In the genomic region with DNA sequence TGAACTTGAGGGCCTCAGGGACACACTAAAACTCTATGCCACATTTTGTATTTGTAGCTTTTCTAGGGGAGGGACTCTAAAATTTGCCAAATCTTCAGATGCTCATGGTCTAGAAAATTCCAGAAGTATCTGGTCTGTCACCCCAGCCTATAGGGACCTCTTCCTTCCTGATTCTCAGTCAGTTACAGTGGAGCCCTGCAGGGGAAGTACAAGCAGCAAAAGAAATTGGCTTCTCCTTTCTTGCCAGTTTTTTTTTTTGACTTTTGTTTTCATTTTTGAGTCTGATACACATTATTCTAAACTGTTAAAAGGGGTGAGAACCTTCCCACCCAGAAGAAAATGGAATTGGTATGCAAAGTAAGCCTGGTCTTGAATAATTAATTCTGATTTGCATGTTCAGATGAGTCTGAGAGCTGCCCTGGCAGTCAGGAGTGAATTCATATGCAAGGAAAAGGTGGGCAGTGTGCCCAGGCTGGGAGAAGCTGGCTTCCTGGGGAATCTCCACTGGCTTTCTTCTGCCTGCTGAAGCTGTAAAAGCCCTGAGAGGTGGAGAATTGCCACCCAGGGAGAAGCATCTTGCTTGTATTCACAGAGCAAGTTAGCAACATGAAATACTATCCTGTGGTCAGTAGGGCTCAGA, we compare ENCODE assay signal across 9 mouse cellular contexts.
DNase-seq lines count a peak whose midpoint lies in the region; ATAC-seq and TF ChIP-seq lines count a peak whose summit lies in the region.
"Had no signal": no experiment of that assay in that cellular context is flagged by ENCODE, and none has a peak within 500 bp of the region (broad histone marks: within the 10 kb centered on the region; RNA-seq: fewer than 3 reads in every experiment).

No protein-coding gene starts in this region.

- no peak overlapping the region for H3K4me3 ChIP-seq in hindbrain, postnatal 0 days (ENCODE audit: low read length)
- no peak overlapping the region for H3K4me3 ChIP-seq in midbrain, postnatal 0 days (ENCODE audit: low read depth, low read length)
- H3K4me3 ChIP-seq: embryonic facial prominence, embryonic 13.5 days had no signal

- H3K36me3 ChIP-seq in hindbrain, postnatal 0 days (ENCODE audit: insufficient read depth, low read length): no peaks in the 10 kb centered on the region
- H3K36me3 ChIP-seq in midbrain, postnatal 0 days (ENCODE audit: insufficient read depth, low read length): no peaks in the 10 kb centered on the region
- H3K36me3 ChIP-seq: embryonic facial prominence, embryonic 13.5 days had no signal

- no peaks in the 10 kb centered on the region for H3K9me3 ChIP-seq in hindbrain, postnatal 0 days (ENCODE audit: low read length)
- no peaks in the 10 kb centered on the region for H3K9me3 ChIP-seq in midbrain, postnatal 0 days (ENCODE audit: low read length)
- H3K9me3 ChIP-seq: embryonic facial prominence, embryonic 13.5 days had no signal

- peak; percentile 83 for ATAC-seq in hindbrain, postnatal 0 days
- ATAC-seq in midbrain, postnatal 0 days (ENCODE audit: low FRiP score): no peak
- ATAC-seq in inflammation-experienced regulatory T-cells, adult 6 months: no peak

- no peak for TF ChIP-seq CTCF in hindbrain, postnatal 0 days (IDR thresholded peaks at IDR 0.05; ENCODE audit: low read depth)
- TF ChIP-seq CTCF in midbrain, postnatal 0 days (IDR thresholded peaks at IDR 0.05): peak; percentile 24

- no peaks in the 10 kb centered on the region for H3K4me1 ChIP-seq in hindbrain, postnatal 0 days (ENCODE audit: insufficient read depth, low read length)
- no peaks in the 10 kb centered on the region for H3K4me1 ChIP-seq in midbrain, postnatal 0 days (ENCODE audit: insufficient read depth, low read length)

- no peak overlapping the region for H3K4me2 ChIP-seq in hindbrain, postnatal 0 days (ENCODE audit: low read depth, low read length)
- H3K4me2 ChIP-seq in midbrain, postnatal 0 days (ENCODE audit: low read depth, low read length, poor library complexity, severe bottlenecking): no peak overlapping the region
- H3K4me2 ChIP-seq: embryonic facial prominence, embryonic 13.5 days had no signal

- H3K27ac ChIP-seq in hindbrain, postnatal 0 days: peak overlapping the region; percentile 20; the same call in 1 of the 2 replicates
- no peak overlapping the region for H3K27ac ChIP-seq in midbrain, postnatal 0 days (ENCODE audit: low read depth, low read length)
- H3K27ac ChIP-seq: embryonic facial prominence, embryonic 13.5 days had no signal

- peak; percentile 9 for DNase-seq in kidney, postnatal 10 days
- DNase-seq in kidney, adult 8-10 months: no peak
- DNase-seq in cerebellum, postnatal 25 days: peak; percentile 14 to 50
- DNase-seq in hindbrain, postnatal 0 days (ENCODE audit: low spot score): peak; percentile 91
- DNase-seq in midbrain, postnatal 0 days (ENCODE audit: low spot score): peak; percentile 92
- no peak for DNase-seq in adrenal gland, adult 18-20 months (ENCODE audit: low spot score in 2 of 2)
- no peak for DNase-seq in spleen, postnatal 36 days (ENCODE audit: low spot score in 2 of 2)

- H3K9ac ChIP-seq in hindbrain, postnatal 0 days (replicated peaks; ENCODE audit: low read length): no peak overlapping the region
- no peak overlapping the region for H3K9ac ChIP-seq in midbrain, postnatal 0 days (replicated peaks; ENCODE audit: low read length, poor library complexity, severe bottlenecking)
- H3K9ac ChIP-seq: embryonic facial prominence, embryonic 13.5 days had no signal

- H3K27me3 ChIP-seq in hindbrain, postnatal 0 days (ENCODE audit: insufficient read depth, low read length): no peaks in the 10 kb centered on the region
- H3K27me3 ChIP-seq in midbrain, postnatal 0 days (ENCODE audit: insufficient read depth, low read length): no peaks in the 10 kb centered on the region; the same call in 1 of the 2 replicates
- H3K27me3 ChIP-seq: embryonic facial prominence, embryonic 13.5 days had no signal

Comparison
In these comparisons a context has a peak if more than half of its experiments do, and no peak if none do; other contexts are left out.
1. DNase-seq: peak in kidney, postnatal 10 days (single experiment), cerebellum, postnatal 25 days (2 of 2), hindbrain, postnatal 0 days (single experiment) and midbrain, postnatal 0 days (single experiment); none in kidney, adult 8-10 months (0 of 2), adrenal gland, adult 18-20 months (0 of 2) and spleen, postnatal 36 days (0 of 2).